Mouse (Mus musculus): ENCODE data around the gene Chrng. TPM values are rescaled to one million over a fixed set of nuclear protein-coding genes. Genes with fewer than 3 reads are reported as not detected.
A peak's percentile ranks its signal among the peaks of the same experiment; 100 is the strongest.

Gene Chrng
- polyA plus RNA-seq, 1 experiment = not detected

- TF ChIP-seq TAL1 (IDR thresholded peaks at IDR 0.05; ENCODE audit: low read length) = no peak
- TF ChIP-seq GATA1 (IDR thresholded peaks at IDR 0.05; ENCODE audit: low read length) = no peak
- Histone ChIP-seq H3K4me1 (ENCODE audit: control insufficient read depth) (no peaks in the 10 kb centered on the region), H3K27me3 (ENCODE audit: control insufficient read depth) (peaks cover 20% of the 10 kb centered on the region), H3K9me3 (ENCODE audit: control insufficient read depth, low read length) (no peaks in the 10 kb centered on the region), H3K4me3 (replicated peaks) (no peak overlapping the region), H3K36me3 (ENCODE audit: control insufficient read depth) (no peaks in the 10 kb centered on the region)
Observed at GRCm38 (mm10) chr1:87174006-87174955, 30.2 kb upstream of the Chrng start.

- no peaks in the 10 kb centered on the region for H3K9me3 ChIP-seq (ENCODE audit: control insufficient read depth, low read length)
- no peak for TF ChIP-seq TAL1 (IDR thresholded peaks at IDR 0.05; ENCODE audit: low read length)
- no peak for TF ChIP-seq GATA1 (IDR thresholded peaks at IDR 0.05; ENCODE audit: low read length)
- H3K36me3 ChIP-seq (ENCODE audit: control insufficient read depth) = no peaks in the 10 kb centered on the region
- peaks cover 8% of the 10 kb centered on the region for H3K27me3 ChIP-seq (ENCODE audit: control insufficient read depth)
- no peaks in the 10 kb centered on the region for H3K4me1 ChIP-seq (ENCODE audit: control insufficient read depth)
- no peak overlapping the region for H3K4me3 ChIP-seq (replicated peaks)
Observed at GRCm38 (mm10) chr1:87175852-87176292, 28.6 kb upstream of the Chrng start.

- TF ChIP-seq GATA1 (IDR thresholded peaks at IDR 0.05; ENCODE audit: low read length) (no peak), TAL1 (IDR thresholded peaks at IDR 0.05; ENCODE audit: low read length) (no peak)
- no peaks in the 10 kb centered on the region for H3K36me3 ChIP-seq (ENCODE audit: control insufficient read depth)
- no peak overlapping the region for H3K4me3 ChIP-seq (replicated peaks)
- H3K27me3 ChIP-seq (ENCODE audit: control insufficient read depth) = peaks cover 26% of the 10 kb centered on the region
- H3K4me1 ChIP-seq (ENCODE audit: control insufficient read depth) = peaks cover 4% of the 10 kb centered on the region
- no peaks in the 10 kb centered on the region for H3K9me3 ChIP-seq (ENCODE audit: control insufficient read depth, low read length)
Observed at GRCm38 (mm10) chr1:87180896-87181295, 23.6 kb upstream of the Chrng start.

- Histone ChIP-seq H3K36me3 (ENCODE audit: control insufficient read depth) (no peaks in the 10 kb centered on the region), H3K4me1 (ENCODE audit: control insufficient read depth) (peaks cover 6% of the 10 kb centered on the region), H3K9me3 (ENCODE audit: control insufficient read depth, low read length) (no peaks in the 10 kb centered on the region), H3K27me3 (ENCODE audit: control insufficient read depth) (peaks cover 48% of the 10 kb centered on the region), H3K4me3 (replicated peaks) (no peak within 1 kb of the TSS)
- TF ChIP-seq TAL1 (IDR thresholded peaks at IDR 0.05; ENCODE audit: low read length) = no peak
- TF ChIP-seq GATA1 (IDR thresholded peaks at IDR 0.05; ENCODE audit: low read length) = no peak
Observed at GRCm38 (mm10) chr1:87183013-87183412, 21.4 kb upstream of the Chrng start, which contains the start of gene Prss56. TSS of gene Prss56 (plus strand) at chr1:87183313.

GRCm38 (mm10) chr1:87183998-87184750 is 20.3 kb upstream of the Chrng start:
- Histone ChIP-seq H3K36me3 (ENCODE audit: control insufficient read depth) (no peaks in the 10 kb centered on the region), H3K9me3 (ENCODE audit: control insufficient read depth, low read length) (no peaks in the 10 kb centered on the region), H3K4me3 (replicated peaks) (no peak overlapping the region), H3K4me1 (ENCODE audit: control insufficient read depth) (peaks cover 6% of the 10 kb centered on the region), H3K27me3 (ENCODE audit: control insufficient read depth) (peaks cover 50% of the 10 kb centered on the region)
- TF ChIP-seq GATA1 (IDR thresholded peaks at IDR 0.05; ENCODE audit: low read length) = no peak
- no peak for TF ChIP-seq TAL1 (IDR thresholded peaks at IDR 0.05; ENCODE audit: low read length)

GRCm38 (mm10) chr1:87184751-87185139 is 19.7 kb upstream of the Chrng start:
- Histone ChIP-seq H3K27me3 (ENCODE audit: control insufficient read depth) (peaks cover 50% of the 10 kb centered on the region), H3K36me3 (ENCODE audit: control insufficient read depth) (no peaks in the 10 kb centered on the region), H3K4me3 (replicated peaks) (no peak overlapping the region), H3K4me1 (ENCODE audit: control insufficient read depth) (peaks cover 6% of the 10 kb centered on the region), H3K9me3 (ENCODE audit: control insufficient read depth, low read length) (no peaks in the 10 kb centered on the region)
- TF ChIP-seq GATA1 (IDR thresholded peaks at IDR 0.05; ENCODE audit: low read length) = no peak
- TF ChIP-seq TAL1 (IDR thresholded peaks at IDR 0.05; ENCODE audit: low read length) = no peak

GRCm38 (mm10) chr1:87185526-87185925 is 18.9 kb upstream of the Chrng start:
- H3K4me1 ChIP-seq (ENCODE audit: control insufficient read depth) = peaks cover 6% of the 10 kb centered on the region
- no peaks in the 10 kb centered on the region for H3K36me3 ChIP-seq (ENCODE audit: control insufficient read depth)
- TF ChIP-seq TAL1 (IDR thresholded peaks at IDR 0.05; ENCODE audit: low read length) (no peak), GATA1 (IDR thresholded peaks at IDR 0.05; ENCODE audit: low read length) (no peak)
- H3K9me3 ChIP-seq (ENCODE audit: control insufficient read depth, low read length) = no peaks in the 10 kb centered on the region
- peaks cover 50% of the 10 kb centered on the region for H3K27me3 ChIP-seq (ENCODE audit: control insufficient read depth)
- H3K4me3 ChIP-seq (replicated peaks) = no peak overlapping the region

- no peaks in the 10 kb centered on the region for H3K36me3 ChIP-seq (ENCODE audit: control insufficient read depth)
- peak overlapping the region; percentile 36 for H3K4me3 ChIP-seq (replicated peaks)
- TF ChIP-seq TAL1 (IDR thresholded peaks at IDR 0.05; ENCODE audit: low read length) (no peak), GATA1 (IDR thresholded peaks at IDR 0.05; ENCODE audit: low read length) (no peak)
- peaks cover 50% of the 10 kb centered on the region for H3K27me3 ChIP-seq (ENCODE audit: control insufficient read depth)
- peaks cover 6% of the 10 kb centered on the region for H3K4me1 ChIP-seq (ENCODE audit: control insufficient read depth)
- no peaks in the 10 kb centered on the region for H3K9me3 ChIP-seq (ENCODE audit: control insufficient read depth, low read length)
Observed at GRCm38 (mm10) chr1:87186261-87187036, 18.0 kb upstream of the Chrng start.
